Mouse (Mus musculus): ENCODE measurements around the gene Phf19. TPM values are rescaled to one million over a fixed set of nuclear protein-coding genes. Genes with fewer than 3 reads are reported as not detected.

The Phf19 gene
- polyA plus RNA-seq, 1 experiment from 2014 or later = 1.9 TPM

DNA sequence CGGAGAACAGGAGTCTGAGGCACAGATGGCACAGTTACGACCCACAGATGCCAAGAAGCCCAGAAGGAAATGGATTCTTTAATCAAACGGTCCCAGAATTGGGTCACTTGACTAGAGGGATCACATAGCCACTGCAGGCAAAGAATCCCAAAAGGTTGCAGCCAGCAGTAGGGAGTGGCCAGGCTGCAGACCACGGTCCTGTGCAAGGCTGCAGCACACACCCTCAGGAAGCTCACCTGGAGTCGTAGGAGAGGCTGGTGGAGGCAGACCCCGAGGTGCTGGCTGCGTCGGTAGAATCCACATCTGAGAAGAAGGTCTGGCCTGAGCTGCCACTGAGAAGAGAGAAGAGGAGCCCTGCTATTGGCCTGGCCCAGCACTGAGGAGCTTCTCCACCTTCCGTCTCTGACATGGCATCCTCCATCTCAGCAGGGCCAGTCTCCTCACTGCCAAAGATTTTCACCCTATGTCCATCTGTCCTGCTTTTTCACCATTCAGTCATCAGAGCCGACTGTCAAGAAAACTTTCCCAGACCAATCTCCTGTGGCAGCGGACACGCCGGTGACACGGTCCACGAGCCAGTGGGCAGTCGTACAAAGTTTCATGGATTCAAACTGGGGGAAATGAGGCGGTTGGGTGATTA lies 16.9 kb downstream of the Phf19 start:
- no peak overlapping the region for H3K4me2 ChIP-seq
- no peak overlapping the region for H3K9ac ChIP-seq
- no peak overlapping the region for H3K4me3 ChIP-seq
- H3K27me3 ChIP-seq = no peaks in the 10 kb centered on the region
- no peak overlapping the region for H3K27ac ChIP-seq
- ATAC-seq (replicated peaks; ENCODE audit: insufficient number of reproducible peaks, insufficient read depth, low FRiP score, low read depth) = no peak
- 0 out of 2 replicates have a peak, but pooled peaks cover under 1% of the 10 kb centered on the region for H3K36me3 ChIP-seq
- WGBS = 79% methylated on average over 17 of the region's 17 CpGs
- H3K4me1 ChIP-seq (replicated peaks) = no peaks in the 10 kb centered on the region
- H3K9me3 ChIP-seq (replicated peaks) = no peaks in the 10 kb centered on the region

DNA sequence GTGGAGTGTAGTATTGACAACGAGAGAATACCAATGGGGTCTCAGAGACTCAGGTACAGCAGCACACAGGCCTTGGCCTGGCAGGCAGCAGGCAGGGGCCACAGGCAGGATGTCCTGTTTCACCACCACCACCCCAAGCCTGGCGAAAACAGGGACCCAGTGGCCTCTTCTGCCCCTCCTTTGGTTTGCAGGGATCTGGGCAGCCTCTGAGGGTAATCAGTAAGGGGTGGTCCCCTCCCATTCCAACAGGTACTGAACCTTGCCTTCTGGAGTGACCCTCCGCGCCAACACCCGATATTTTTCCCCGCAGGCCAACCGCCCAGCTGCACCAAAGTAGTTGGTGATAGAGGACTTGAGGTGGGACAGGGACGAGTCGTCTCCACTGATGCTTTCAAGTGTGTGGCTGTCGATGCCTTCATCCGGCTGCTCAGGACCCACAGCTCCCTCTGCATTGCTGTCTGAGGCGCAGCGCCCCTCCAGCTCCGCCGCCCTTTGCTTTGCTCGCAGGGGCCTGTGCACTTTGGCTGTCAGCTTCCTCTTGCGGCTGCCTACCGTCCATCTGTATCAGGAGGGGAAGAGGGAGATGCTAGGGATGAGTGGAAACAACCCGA lies 18.2 kb downstream of the Phf19 start:
- no peak for ATAC-seq (replicated peaks; ENCODE audit: insufficient number of reproducible peaks, insufficient read depth, low FRiP score, low read depth)
- no peak overlapping the region for H3K9ac ChIP-seq
- WGBS = 72% methylated on average over 19 of the region's 19 CpGs
- H3K4me1 ChIP-seq (replicated peaks) = no peaks in the 10 kb centered on the region
- no peak overlapping the region for H3K27ac ChIP-seq
- H3K4me2 ChIP-seq = no peak overlapping the region
- H3K9me3 ChIP-seq (replicated peaks) = no peaks in the 10 kb centered on the region
- no peaks in the 10 kb centered on the region for H3K36me3 ChIP-seq
- no peak overlapping the region for H3K4me3 ChIP-seq
- no peaks in the 10 kb centered on the region for H3K27me3 ChIP-seq

DNA sequence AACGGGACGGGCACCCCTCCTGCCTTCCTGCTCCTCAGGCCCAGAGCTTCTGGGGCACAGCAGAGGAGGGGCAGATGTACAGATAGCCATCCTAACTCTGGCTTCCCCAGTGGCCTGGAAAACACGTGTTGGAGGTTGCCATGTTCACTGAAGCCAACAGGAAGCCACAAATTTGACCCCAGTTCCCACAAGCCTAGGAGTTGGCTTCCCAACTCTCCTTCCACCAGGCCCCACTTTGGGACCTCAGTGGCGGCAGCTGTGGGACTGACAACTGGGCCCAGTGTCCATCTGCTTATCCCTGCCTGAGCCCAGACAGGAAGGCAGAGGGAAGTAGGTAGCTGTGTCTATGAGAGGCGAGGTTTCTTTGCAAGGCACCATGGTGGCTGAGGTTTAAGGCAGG lies 19.9 kb downstream of the Phf19 start:
- no peaks in the 10 kb centered on the region for H3K36me3 ChIP-seq
- 58% methylated on average over 5 of the region's 5 CpGs for WGBS
- no peak overlapping the region for H3K9ac ChIP-seq
- no peak overlapping the region for H3K4me3 ChIP-seq
- H3K4me2 ChIP-seq = no peak overlapping the region
- H3K27ac ChIP-seq = no peak overlapping the region
- no peak for ATAC-seq (replicated peaks; ENCODE audit: insufficient number of reproducible peaks, insufficient read depth, low FRiP score, low read depth)
- H3K9me3 ChIP-seq (replicated peaks) = no peaks in the 10 kb centered on the region
- no peaks in the 10 kb centered on the region for H3K4me1 ChIP-seq (replicated peaks)
- no peaks in the 10 kb centered on the region for H3K27me3 ChIP-seq

DNA sequence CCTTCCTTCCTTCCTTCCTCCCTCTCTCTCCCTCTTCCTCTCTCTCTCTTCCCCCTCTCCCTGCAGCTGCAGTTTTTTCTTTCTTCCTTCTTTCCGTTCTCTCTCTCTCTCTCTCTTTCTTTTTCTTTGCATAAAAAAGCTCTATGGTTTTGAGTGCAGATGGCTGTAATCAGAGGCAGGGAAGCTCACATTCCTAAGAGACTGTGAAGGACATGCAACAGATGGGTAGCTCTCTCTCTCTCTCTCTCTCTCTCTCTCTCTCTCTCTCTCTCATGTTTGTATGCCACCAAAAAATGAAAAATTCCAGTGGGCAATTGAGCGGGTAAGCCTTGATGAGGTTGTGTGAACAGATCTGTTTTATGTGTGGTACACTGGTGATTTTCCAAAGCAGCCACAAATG lies 29.6 kb downstream of the Phf19 start:
- H3K9ac ChIP-seq = no peak overlapping the region
- WGBS = 71% methylated on average over 2 of the region's 2 CpGs
- no peaks in the 10 kb centered on the region for H3K9me3 ChIP-seq (replicated peaks)
- no peaks in the 10 kb centered on the region for H3K4me1 ChIP-seq (replicated peaks)
- peaks cover 14% of the 10 kb centered on the region for H3K27me3 ChIP-seq
- H3K27ac ChIP-seq = no peak overlapping the region
- no peak overlapping the region for H3K4me3 ChIP-seq
- no peaks in the 10 kb centered on the region for H3K36me3 ChIP-seq
- no peak for ATAC-seq (replicated peaks; ENCODE audit: insufficient number of reproducible peaks, insufficient read depth, low FRiP score, low read depth)
- no peak overlapping the region for H3K4me2 ChIP-seq

DNA sequence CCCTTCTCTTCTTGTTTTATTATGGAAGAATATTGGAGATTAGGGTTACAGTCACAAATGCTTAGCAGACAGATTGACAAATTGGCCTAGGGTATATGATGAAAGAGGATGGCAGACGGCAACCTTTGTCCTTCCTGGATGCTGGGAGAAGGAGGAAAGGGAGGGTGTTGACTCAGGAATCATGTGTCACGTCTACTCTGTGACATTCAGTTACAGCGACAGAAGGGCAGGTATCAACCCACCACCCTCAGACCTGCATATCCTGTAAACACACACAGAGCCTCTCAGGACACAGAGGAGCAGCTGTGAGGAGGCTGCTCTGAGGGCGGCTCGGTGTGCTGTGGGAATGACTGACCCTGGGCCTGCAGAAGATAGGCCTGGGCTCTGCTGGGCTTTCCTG lies 30.6 kb downstream of the Phf19 start:
- no peak for ATAC-seq (replicated peaks; ENCODE audit: insufficient number of reproducible peaks, insufficient read depth, low FRiP score, low read depth)
- Histone ChIP-seq H3K4me1 (replicated peaks) (no peaks in the 10 kb centered on the region), H3K9me3 (replicated peaks) (no peaks in the 10 kb centered on the region), H3K9ac (no peak overlapping the region), H3K4me3 (no peak overlapping the region), H3K36me3 (no peaks in the 10 kb centered on the region), H3K27me3 (peaks cover 15% of the 10 kb centered on the region), H3K27ac (no peak overlapping the region), H3K4me2 (no peak overlapping the region)
- 34% methylated on average over 5 of the region's 5 CpGs for WGBS

DNA sequence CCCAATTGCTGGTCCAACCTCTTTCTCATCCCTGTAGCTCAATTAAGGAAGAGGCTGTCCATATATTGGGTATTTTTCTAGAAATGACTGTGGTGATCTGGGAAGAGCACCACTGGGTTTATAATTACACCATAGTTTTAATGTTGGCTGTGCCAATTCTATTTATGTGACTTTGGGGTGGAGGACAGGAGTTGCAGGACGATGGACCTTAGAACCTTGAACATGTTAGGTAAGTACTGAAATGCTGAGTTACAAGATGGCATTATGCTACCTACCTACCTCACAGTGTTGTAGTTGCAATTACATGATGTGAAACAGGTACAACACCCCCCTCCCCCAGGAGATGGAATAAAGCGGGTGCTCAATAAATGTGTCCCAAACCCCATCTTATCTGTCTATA lies 31.1 kb downstream of the Phf19 start:
- Histone ChIP-seq H3K4me3 (no peak overlapping the region), H3K36me3 (no peaks in the 10 kb centered on the region), H3K9me3 (replicated peaks) (no peaks in the 10 kb centered on the region), H3K9ac (no peak overlapping the region), H3K27me3 (peaks cover 16% of the 10 kb centered on the region), H3K4me2 (no peak overlapping the region), H3K27ac (no peak overlapping the region), H3K4me1 (replicated peaks) (no peaks in the 10 kb centered on the region)
- no peak for ATAC-seq (replicated peaks; ENCODE audit: insufficient number of reproducible peaks, insufficient read depth, low FRiP score, low read depth)
- WGBS = 87% methylated on average over 2 of the region's 2 CpGs

DNA sequence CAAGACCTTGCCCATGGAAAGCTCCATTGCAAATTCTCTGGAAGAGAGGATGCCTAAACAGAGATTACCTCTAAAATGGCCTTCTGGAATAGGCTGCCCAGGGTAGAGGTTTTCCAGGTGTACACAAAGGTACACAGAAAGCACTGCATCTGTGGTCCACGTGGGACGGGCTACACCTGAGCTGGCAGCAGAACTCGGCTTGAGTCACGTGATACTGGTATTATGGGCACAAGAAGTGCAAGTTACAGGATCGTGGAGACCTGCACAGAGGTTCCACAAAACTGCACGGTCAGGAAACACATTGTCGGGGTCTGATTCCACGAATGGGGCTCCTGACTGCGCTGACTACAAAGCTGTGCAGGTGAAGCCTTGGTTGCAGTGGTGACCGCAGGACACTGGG lies 33.8 kb downstream of the Phf19 start:
- no peak overlapping the region for H3K4me2 ChIP-seq
- no peaks in the 10 kb centered on the region for H3K36me3 ChIP-seq
- no peaks in the 10 kb centered on the region for H3K9me3 ChIP-seq (replicated peaks)
- no peak overlapping the region for H3K4me3 ChIP-seq
- ATAC-seq (replicated peaks; ENCODE audit: insufficient number of reproducible peaks, insufficient read depth, low FRiP score, low read depth) = no peak
- H3K27ac ChIP-seq = no peak overlapping the region
- WGBS = 79% methylated on average over 10 of the region's 10 CpGs
- no peaks in the 10 kb centered on the region for H3K4me1 ChIP-seq (replicated peaks)
- H3K27me3 ChIP-seq = peaks cover 31% of the 10 kb centered on the region
- H3K9ac ChIP-seq = no peak overlapping the region

DNA sequence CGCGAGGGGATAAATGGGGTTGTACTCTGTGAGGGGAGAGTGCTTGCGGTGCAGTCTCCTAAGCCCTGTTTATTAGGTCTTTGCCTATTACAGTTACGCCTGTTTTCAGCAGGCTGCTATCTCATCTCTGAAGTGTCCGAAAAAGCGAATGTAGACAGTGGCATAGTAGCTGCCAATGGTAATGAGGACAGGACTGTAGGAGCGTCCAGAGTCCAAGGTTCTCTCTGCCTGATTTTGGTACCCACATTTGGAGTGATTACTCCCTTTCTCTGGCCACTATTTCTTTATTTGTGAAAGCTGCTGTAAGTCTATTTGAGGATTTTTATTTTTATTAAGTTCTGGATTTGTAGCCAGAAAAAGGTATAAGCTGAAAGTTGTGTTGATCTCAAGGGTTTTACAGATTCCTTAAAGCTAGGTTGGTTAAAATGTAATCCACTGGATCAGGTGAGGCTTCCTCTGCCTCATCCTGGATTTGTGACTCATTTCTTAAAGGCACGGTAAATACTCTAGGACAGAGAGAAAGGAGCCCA lies 38.9 kb downstream of the Phf19 start, which contains the start of gene Psmd5:
TSS of gene Psmd5 (minus strand) at position 153 of the 530 bp plus-strand sequence.
- H3K27me3 ChIP-seq = peaks cover 33% of the 10 kb centered on the region
- no peak for ATAC-seq (replicated peaks; ENCODE audit: insufficient number of reproducible peaks, insufficient read depth, low FRiP score, low read depth)

DNA sequence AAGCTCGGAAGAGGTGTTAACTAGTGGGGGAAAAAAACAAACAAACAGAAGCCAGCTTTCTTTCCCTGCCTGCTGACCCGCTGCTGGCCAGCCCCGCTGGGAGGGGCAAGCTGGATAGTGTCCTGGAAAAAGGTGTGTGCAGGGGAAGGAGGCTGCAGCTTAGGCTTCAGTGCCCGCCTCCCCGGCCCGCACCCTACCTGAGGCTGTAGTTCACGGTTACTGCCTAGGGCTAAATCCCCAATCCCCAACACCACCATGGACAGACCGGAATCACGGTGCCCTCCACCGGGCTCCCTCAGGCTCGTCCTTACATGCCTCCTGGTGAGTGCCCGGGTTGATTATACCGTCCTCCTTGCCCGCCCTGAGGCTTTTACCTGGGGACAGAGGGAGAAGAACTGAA lies 39.6 kb downstream of the Phf19 start, which contains the start of gene Cutal:
TSS of gene Cutal (plus strand) at position 126 of the 400 bp plus-strand sequence.
- H3K9ac ChIP-seq = 0 out of 2 replicates have a peak within 1 kb of the TSS, but pooled peaks have one; percentile 29
- H3K27ac ChIP-seq = no peak within 1 kb of the TSS
- no peaks in the 10 kb centered on the region for H3K36me3 ChIP-seq
- H3K4me1 ChIP-seq (replicated peaks) = peaks cover 16% of the 10 kb centered on the region
- H3K4me2 ChIP-seq = peak within 1 kb of the TSS; percentile 62
- ATAC-seq (replicated peaks; ENCODE audit: insufficient number of reproducible peaks, insufficient read depth, low FRiP score, low read depth) = no peak
- WGBS = 4% methylated on average over 14 of the region's 14 CpGs
- peak within 1 kb of the TSS; percentile 38 for H3K4me3 ChIP-seq
- H3K27me3 ChIP-seq = peaks cover 32% of the 10 kb centered on the region
- H3K9me3 ChIP-seq (replicated peaks) = no peaks in the 10 kb centered on the region

More for the DNA sequence above, 38.9 kb downstream of the Phf19 start, which contains the start of gene Psmd5:
- Histone ChIP-seq H3K27ac (no peak within 1 kb of the TSS), H3K36me3 (no peaks in the 10 kb centered on the region), H3K4me2 (peak within 1 kb of the TSS; percentile 62), H3K9ac (0 out of 2 replicates have a peak within 1 kb of the TSS, but pooled peaks have one; percentile 29), H3K4me3 (peak within 1 kb of the TSS; percentile 38), H3K9me3 (replicated peaks) (no peaks in the 10 kb centered on the region), H3K4me1 (replicated peaks) (peaks cover 10% of the 10 kb centered on the region)
- 11% methylated on average over 8 of the region's 8 CpGs for WGBS

DNA sequence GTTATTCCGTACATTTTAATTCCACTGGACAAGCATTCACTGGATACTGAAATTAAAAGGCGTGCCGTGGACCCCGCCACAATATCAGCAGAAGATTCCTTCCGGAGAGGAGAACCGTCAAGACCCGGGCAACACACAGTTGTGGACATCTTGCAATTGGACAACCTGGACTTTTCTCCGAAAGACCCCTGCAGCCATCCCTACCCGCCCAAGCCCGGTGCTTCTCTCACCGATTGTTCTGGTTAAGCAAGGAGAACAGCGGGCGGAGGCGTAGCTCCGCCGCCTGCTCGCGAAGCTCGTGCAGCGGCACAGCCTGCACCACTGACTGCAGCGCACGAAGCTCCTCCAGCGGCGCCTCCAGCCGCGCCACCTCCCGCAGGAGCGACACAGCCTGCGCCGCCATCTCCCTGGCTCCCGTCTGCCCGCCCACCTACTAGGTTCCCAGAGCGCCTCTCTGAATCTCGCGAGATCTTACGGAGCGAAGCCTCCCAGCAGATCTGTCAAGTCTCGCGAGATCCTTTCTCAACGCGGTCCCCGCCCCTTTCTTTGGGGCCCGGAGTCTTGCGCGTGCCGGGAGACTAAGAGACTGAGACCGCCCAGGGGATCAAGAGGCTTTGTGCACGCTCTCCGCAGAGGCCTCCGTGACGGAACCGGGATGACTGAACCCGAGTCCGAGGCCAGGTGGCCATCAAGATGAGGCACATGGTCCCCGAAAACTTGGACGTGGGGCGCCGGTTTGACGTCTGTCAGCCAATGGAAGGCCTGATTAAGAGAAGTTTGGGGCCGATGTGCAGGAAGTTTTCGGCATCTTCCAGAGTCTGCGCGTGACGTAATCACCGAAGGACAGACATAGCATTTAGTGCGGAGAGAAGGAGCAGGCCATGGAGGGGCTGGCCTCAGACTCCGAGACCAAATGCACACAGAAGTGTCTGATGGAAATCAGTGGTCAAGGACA lies 43.0 kb downstream of the Phf19 start:
- Histone ChIP-seq H3K4me3 (peak overlapping the region; percentile 76), H3K4me1 (replicated peaks) (peaks cover 18% of the 10 kb centered on the region), H3K36me3 (peaks cover 2% of the 10 kb centered on the region), H3K27me3 (peaks cover 17% of the 10 kb centered on the region; the same call in 1 of the 2 replicates), H3K4me2 (peak overlapping the region; percentile 73), H3K27ac (peak overlapping the region; percentile 96), H3K9ac (peak overlapping the region; percentile 93), H3K9me3 (replicated peaks) (no peaks in the 10 kb centered on the region)
- WGBS = under 1% methylated on average over 67 of the region's 67 CpGs
- peak; percentile 98 for ATAC-seq (replicated peaks; ENCODE audit: insufficient number of reproducible peaks, insufficient read depth, low FRiP score, low read depth)

DNA sequence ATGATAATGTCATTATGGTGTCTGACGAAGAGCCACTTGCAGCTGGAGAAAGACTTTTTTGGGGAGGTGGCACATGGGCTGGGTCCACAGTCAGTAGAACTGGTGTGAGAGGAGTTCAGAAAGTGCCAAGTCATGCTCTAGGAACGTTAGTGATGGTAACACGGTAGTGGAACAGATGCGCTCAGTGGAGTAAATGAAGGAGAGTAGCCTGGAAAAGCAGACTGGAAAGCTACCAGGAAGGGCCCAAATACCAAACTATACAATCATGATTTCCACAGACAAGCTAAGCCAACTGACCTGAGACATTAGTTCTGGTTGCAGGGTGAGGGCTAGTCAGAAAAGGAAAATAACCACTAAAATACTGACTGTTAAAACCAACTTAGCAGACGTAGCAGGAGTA lies 44.1 kb downstream of the Phf19 start:
- peaks cover 13% of the 10 kb centered on the region for H3K36me3 ChIP-seq
- H3K27me3 ChIP-seq = peaks cover 11% of the 10 kb centered on the region; the same call in 1 of the 2 replicates
- 31% methylated on average over 5 of the region's 5 CpGs for WGBS
- no peak overlapping the region for H3K27ac ChIP-seq
- peak overlapping the region; percentile 40 for H3K4me3 ChIP-seq
- peaks cover 18% of the 10 kb centered on the region for H3K4me1 ChIP-seq (replicated peaks)
- no peak for ATAC-seq (replicated peaks; ENCODE audit: insufficient number of reproducible peaks, insufficient read depth, low FRiP score, low read depth)
- 0 out of 2 replicates have a peak overlapping the region, but pooled peaks have one; percentile 19 for H3K9ac ChIP-seq
- H3K4me2 ChIP-seq = peak overlapping the region; percentile 73
- no peaks in the 10 kb centered on the region for H3K9me3 ChIP-seq (replicated peaks)
